Mouse (Mus musculus): ENCODE results near the gene Rps5.
"Not testable (repeated sequence)": the region's sequence is repeated elsewhere in the genome, so short reads cannot be mapped to it uniquely, and the experiment has no call there.

Rps5 gene

GRCm38 (mm10) chr7:12921705-12922465 is at the start of gene Rps5:
Gene Rps5, plus strand, starts transcription at chr7:12922290.
- peak; percentile 99 for DNase-seq

- DNase-seq = no peak
Observed at GRCm38 (mm10) chr7:12874301-12874700, 47.8 kb upstream of the Rps5 start.

GRCm38 (mm10) chr7:12880036-12880435 is 42.1 kb upstream of the Rps5 start:
- no peak for DNase-seq

GRCm38 (mm10) chr7:12880497-12880896 is 41.6 kb upstream of the Rps5 start:
- DNase-seq = not testable (repeated sequence)

- peak; percentile 96 for DNase-seq
Observed at GRCm38 (mm10) chr7:12880911-12881660, 41.0 kb upstream of the Rps5 start, which contains the start of gene Zfp128. Gene Zfp128, plus strand, starts transcription at chr7:12881177.

GRCm38 (mm10) chr7:12886563-12887266 is 35.4 kb upstream of the Rps5 start:
- DNase-seq = no peak

- DNase-seq = no peak
Observed at GRCm38 (mm10) chr7:12887585-12887984, 34.5 kb upstream of the Rps5 start.

GRCm38 (mm10) chr7:12890928-12891327 is 31.2 kb upstream of the Rps5 start:
- DNase-seq = no peak

- DNase-seq = no peak
Observed at GRCm38 (mm10) chr7:12891334-12891733, 30.8 kb upstream of the Rps5 start.

- DNase-seq = peak; percentile 94 to 96
Observed at GRCm38 (mm10) chr7:12897655-12898410, 24.3 kb upstream of the Rps5 start, which contains the start of gene Zscan22. Gene Zscan22, plus strand, starts transcription at chr7:12897815.

GRCm38 (mm10) chr7:12901517-12901916 is 20.6 kb upstream of the Rps5 start:
- no peak for DNase-seq

GRCm38 (mm10) chr7:12903623-12904022 is 18.5 kb upstream of the Rps5 start:
- DNase-seq = no peak

GRCm38 (mm10) chr7:12905146-12905545 is 16.9 kb upstream of the Rps5 start:
- DNase-seq = no peak

- DNase-seq = peak; percentile 76 to 83
Observed at GRCm38 (mm10) chr7:12909498-12909962, 12.6 kb upstream of the Rps5 start.

- DNase-seq = peak; percentile 53 to 64
Observed at GRCm38 (mm10) chr7:12910181-12910668, 11.9 kb upstream of the Rps5 start.

GRCm38 (mm10) chr7:12913556-12913955 is 8.5 kb upstream of the Rps5 start:
- no peak for DNase-seq

GRCm38 (mm10) chr7:12920495-12920894 is 1.6 kb upstream of the Rps5 start:
- DNase-seq = not testable (repeated sequence)

GRCm38 (mm10) chr7:12921318-12921704 is 779 bp upstream of the Rps5 start:
- DNase-seq = no peak

- no peak for DNase-seq
Observed at GRCm38 (mm10) chr7:12922729-12923128, 639 bp downstream of the Rps5 start.

GRCm38 (mm10) chr7:12926316-12926715 is 4.2 kb downstream of the Rps5 start:
- DNase-seq = no peak

- peak; percentile 87 to 93 for DNase-seq
Observed at GRCm38 (mm10) chr7:12927191-12927680, 5.1 kb downstream of the Rps5 start, which contains the start of gene Rnf225. Gene Rnf225, plus strand, starts transcription at chr7:12927416.

All from lung, adult 18-20 months (tissue).